26 mouse cellular contexts compared by ENCODE assay signal in the genomic region with DNA sequence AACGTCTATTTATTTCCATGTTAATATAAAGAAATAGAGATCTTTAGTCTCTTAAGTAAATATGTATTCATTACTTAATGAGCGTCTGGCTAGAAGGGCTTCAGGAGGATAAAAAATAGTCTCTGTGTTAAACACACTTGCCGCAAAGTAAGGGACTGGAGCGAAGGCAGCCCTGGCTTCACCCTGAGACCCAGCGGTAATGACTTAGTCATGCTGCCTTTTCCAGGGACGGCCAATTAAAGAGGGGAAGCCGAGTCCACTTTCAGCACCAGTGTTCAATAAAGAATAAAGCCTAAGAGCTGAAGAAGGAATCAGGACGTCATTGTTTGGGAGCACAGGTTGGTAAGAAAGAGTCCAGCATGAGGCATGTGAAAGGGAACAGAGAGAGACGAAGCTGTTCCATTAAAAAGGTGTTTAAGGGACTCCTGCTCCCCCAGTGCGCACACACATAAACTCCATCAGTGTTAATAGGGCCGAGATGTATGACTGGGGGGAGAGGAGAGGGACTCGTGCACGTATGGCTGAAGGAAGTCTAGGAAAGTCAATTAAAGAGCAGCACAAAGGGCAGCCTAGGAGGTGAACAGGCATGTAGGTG. TPM values are rescaled to one million over a fixed set of nuclear protein-coding genes. Genes with fewer than 3 reads are reported as not detected.
A peak's percentile ranks its signal among the peaks of the same experiment; 100 is the strongest.
DNase-seq lines count a peak whose midpoint lies in the region; ATAC-seq lines count a peak whose summit lies in the region.
"Had no signal": no experiment of that assay in that cellular context is flagged by ENCODE, and none has a peak within 500 bp of the region (broad histone marks: within the 10 kb centered on the region; RNA-seq: fewer than 3 reads in every experiment).

No protein-coding gene starts in this region.

- H3K4me1 ChIP-seq in hindbrain, embryonic 11.5 days (replicated peaks; ENCODE audit: control insufficient read depth, insufficient read depth, low read length): no peaks in the 10 kb centered on the region
- H3K4me1 ChIP-seq in hindbrain, embryonic 16.5 days (ENCODE audit: control insufficient read depth, insufficient read depth, low read depth, low read length): no peaks in the 10 kb centered on the region
- H3K4me1 ChIP-seq in forebrain, embryonic 13.5 days: peaks cover 5% of the 10 kb centered on the region; the same call in 1 of the 2 replicates
- peaks cover 22% of the 10 kb centered on the region for H3K4me1 ChIP-seq in limb, embryonic 12.5 days (replicated peaks)
- H3K4me1 ChIP-seq in heart, embryonic 10.5 days: no peaks in the 10 kb centered on the region
- H3K4me1 ChIP-seq: lung, embryonic 15.5 days had no signal

- ATAC-seq in hindbrain, embryonic 11.5 days (ENCODE audit: low FRiP score): 0 out of 2 replicates have a peak, but pooled peaks have one; percentile 45
- no peak for ATAC-seq in hindbrain, embryonic 16.5 days
- ATAC-seq in forebrain, embryonic 13.5 days: peak; percentile 50; the same call in 1 of the 2 replicates
- ATAC-seq in limb, embryonic 12.5 days (ENCODE audit: insufficient number of reproducible peaks, insufficient read depth, low FRiP score, low TSS enrichment, low read depth): peak; percentile 92

- no peaks in the 10 kb centered on the region for H3K36me3 ChIP-seq in hindbrain, embryonic 11.5 days (ENCODE audit: control insufficient read depth, insufficient read depth, low read length)
- no peaks in the 10 kb centered on the region for H3K36me3 ChIP-seq in hindbrain, embryonic 16.5 days (ENCODE audit: control insufficient read depth, insufficient read depth, low read length)
- H3K36me3 ChIP-seq in forebrain, embryonic 13.5 days (ENCODE audit: poor library complexity, severe bottlenecking): no peaks in the 10 kb centered on the region
- no peaks in the 10 kb centered on the region for H3K36me3 ChIP-seq in limb, embryonic 12.5 days
- H3K36me3 ChIP-seq in heart, embryonic 10.5 days: no peaks in the 10 kb centered on the region
- H3K36me3 ChIP-seq: embryonic facial prominence, embryonic 12.5 days; lung, embryonic 15.5 days; midbrain, embryonic 12.5 days had no signal

- no peaks in the 10 kb centered on the region for H3K27me3 ChIP-seq in hindbrain, embryonic 11.5 days (ENCODE audit: control insufficient read depth, insufficient read depth, low read length)
- H3K27me3 ChIP-seq in hindbrain, embryonic 16.5 days (replicated peaks; ENCODE audit: control insufficient read depth, insufficient read depth, low read length): no peaks in the 10 kb centered on the region
- no peaks in the 10 kb centered on the region for H3K27me3 ChIP-seq in forebrain, embryonic 13.5 days
- H3K27me3 ChIP-seq in limb, embryonic 12.5 days: peaks cover 8% of the 10 kb centered on the region; the same call in 1 of the 2 replicates
- no peaks in the 10 kb centered on the region for H3K27me3 ChIP-seq in heart, embryonic 10.5 days (ENCODE audit: insufficient read depth, poor library complexity, severe bottlenecking)
- H3K27me3 ChIP-seq: CH12.LX; embryonic facial prominence, embryonic 12.5 days; lung, embryonic 15.5 days; midbrain, embryonic 12.5 days had no signal

- no peak overlapping the region for H3K4me3 ChIP-seq in hindbrain, embryonic 11.5 days (ENCODE audit: low read depth, low read length)
- H3K4me3 ChIP-seq in hindbrain, embryonic 16.5 days (ENCODE audit: low read length): no peak overlapping the region
- H3K4me3 ChIP-seq in forebrain, embryonic 13.5 days: no peak overlapping the region
- H3K4me3 ChIP-seq in limb, embryonic 12.5 days (replicated peaks): no peak overlapping the region
- no peak overlapping the region for H3K4me3 ChIP-seq in heart, embryonic 10.5 days
- H3K4me3 ChIP-seq: embryonic facial prominence, embryonic 12.5 days; erythroblast, embryonic 14.5 days; lung, embryonic 15.5 days; midbrain, embryonic 12.5 days; myocyte had no signal

- DNase-seq in hindbrain, embryonic 11.5 days (ENCODE audit: low spot score): peak; percentile 28
- peak; percentile 26 for DNase-seq in embryo, embryonic 10.5 days (ENCODE audit: low spot score)
- DNase-seq in left cerebral cortex, postnatal 25 days (ENCODE audit: low spot score in 2 of 2): no peak
- DNase-seq in kidney, postnatal 4 days: no peak
- no peak for DNase-seq in heart, embryonic 10.5 days (ENCODE audit: low spot score)
- DNase-seq: adrenal gland, postnatal 14 days; cerebellum, adult 11-12 months; cerebellum, postnatal 14 days; gastrocnemius, postnatal 25 days; kidney, adult 11 months; left cerebral cortex, postnatal 4 days; right cerebral cortex, postnatal 4 days had no signal

- H3K4me2 ChIP-seq in hindbrain, embryonic 11.5 days (replicated peaks; ENCODE audit: low read depth, low read length): no peak overlapping the region
- H3K4me2 ChIP-seq in hindbrain, embryonic 16.5 days (ENCODE audit: low read length): no peak overlapping the region
- peak overlapping the region; percentile 30 for H3K4me2 ChIP-seq in forebrain, embryonic 13.5 days
- peak overlapping the region; percentile 36 for H3K4me2 ChIP-seq in limb, embryonic 12.5 days
- H3K4me2 ChIP-seq: embryonic facial prominence, embryonic 12.5 days; hindbrain, embryonic 14.5 days; lung, embryonic 15.5 days; midbrain, embryonic 12.5 days had no signal

- H3K9ac ChIP-seq in hindbrain, embryonic 11.5 days (ENCODE audit: low read depth, low read length): no peak overlapping the region
- no peak overlapping the region; the same call in 1 of the 2 replicates for H3K9ac ChIP-seq in hindbrain, embryonic 16.5 days (ENCODE audit: low read depth, low read length)
- H3K9ac ChIP-seq in forebrain, embryonic 13.5 days: no peak overlapping the region; the same call in 1 of the 2 replicates
- H3K9ac ChIP-seq in limb, embryonic 12.5 days (replicated peaks): no peak overlapping the region
- H3K9ac ChIP-seq: embryonic facial prominence, embryonic 12.5 days; hindbrain, embryonic 14.5 days; liver, embryonic 14.5 days; lung, embryonic 15.5 days; midbrain, embryonic 12.5 days had no signal

- 53% methylated on average over 13 of the region's 13 CpGs for WGBS in hindbrain, embryonic 11.5 days
- 49% methylated on average over 13 of the region's 13 CpGs for WGBS in hindbrain, embryonic 16.5 days
- 17% methylated on average over 13 of the region's 13 CpGs for WGBS in forebrain, embryonic 13.5 days
- WGBS in limb, embryonic 12.5 days: 11% methylated on average over 13 of the region's 13 CpGs
- 74% methylated on average over 13 of the region's 13 CpGs for WGBS in heart, embryonic 10.5 days

- H3K27ac ChIP-seq in hindbrain, embryonic 11.5 days (ENCODE audit: low read depth, low read length): no peak overlapping the region
- no peak overlapping the region for H3K27ac ChIP-seq in hindbrain, embryonic 16.5 days (ENCODE audit: low read depth, low read length)
- no peak overlapping the region for H3K27ac ChIP-seq in forebrain, embryonic 13.5 days
- peak overlapping the region; percentile 88 for H3K27ac ChIP-seq in limb, embryonic 12.5 days
- H3K27ac ChIP-seq in heart, embryonic 10.5 days: no peak overlapping the region
- H3K27ac ChIP-seq: embryonic facial prominence, embryonic 12.5 days; hindbrain, embryonic 14.5 days; kidney, postnatal 0 days; liver, embryonic 14.5 days; lung, embryonic 15.5 days; macrophage; midbrain, embryonic 12.5 days had no signal

- no peaks in the 10 kb centered on the region for H3K9me3 ChIP-seq in hindbrain, embryonic 11.5 days (ENCODE audit: control insufficient read depth, low read length)
- H3K9me3 ChIP-seq in hindbrain, embryonic 16.5 days (ENCODE audit: control insufficient read depth, low read length): no peaks in the 10 kb centered on the region
- H3K9me3 ChIP-seq in forebrain, embryonic 13.5 days (replicated peaks): no peaks in the 10 kb centered on the region
- no peaks in the 10 kb centered on the region for H3K9me3 ChIP-seq in limb, embryonic 12.5 days
- H3K9me3 ChIP-seq in heart, embryonic 10.5 days: no peaks in the 10 kb centered on the region
- H3K9me3 ChIP-seq: embryonic facial prominence, embryonic 12.5 days; lung, embryonic 15.5 days; midbrain, embryonic 12.5 days had no signal

- intact Hi-C loops in left cerebral cortex, postnatal 25 days (cut with DNase I): no loop called here

RNA-seq across cellular contexts. Expression of a gene that starts 30.1 kb away (rescaled TPM):
- 4.6 and 5.3 TPM in 2 replicates for polyA plus RNA-seq in hindbrain, embryonic 11.5 days (2014; fragmentation: Nextera tagmentation; extraction: Ambion mirVana)
- polyA plus RNA-seq in hindbrain, embryonic 16.5 days (2015; fragmentation: Nextera tagmentation; extraction: Ambion mirVana): 4.8 and 5.0 TPM in 2 replicates
- polyA plus RNA-seq in forebrain, embryonic 13.5 days (2015; fragmentation: Nextera tagmentation; extraction: Ambion mirVana): 2.2 and 2.8 TPM in 2 replicates
- polyA plus RNA-seq in limb, embryonic 12.5 days (2016; fragmentation: Nextera tagmentation; extraction: Ambion mirVana): 35.9 and 43.2 TPM in 2 replicates
- 10 to 100 TPM; 43.5 to 48.5 TPM for total RNA-seq in left cerebral cortex, postnatal 25 days (2021)
- 1.4 and 3.9 TPM in 2 replicates for polyA plus RNA-seq in heart, embryonic 10.5 days (2016; fragmentation: Nextera tagmentation; extraction: Ambion mirVana)
- total RNA-seq: CH12.LX, MEL had no signal
- polyA plus RNA-seq: macrophage had no signal

Comparison
In these comparisons a context has a peak if more than half of its experiments do, and no peak if none do; other contexts are left out.
1. DNase-seq: peak in hindbrain, embryonic 11.5 days (single experiment) and embryo, embryonic 10.5 days (single experiment); none in left cerebral cortex, postnatal 25 days (0 of 2), kidney, postnatal 4 days (0 of 2) and heart, embryonic 10.5 days (single experiment).
2. H3K4me2 ChIP-seq: peak in forebrain, embryonic 13.5 days (single experiment) and limb, embryonic 12.5 days (single experiment); none in hindbrain, embryonic 11.5 days (single experiment) and hindbrain, embryonic 16.5 days (single experiment).